Mouse (Mus musculus) gastrocnemius, postnatal 10 days (tissue): ENCODE measurements at regions not wholly inside any gene's neighbourhood (a gene's known extent, or its start where the extent isn't known, plus 50 kb on each side); places are given as distances from the start of the nearest gene placed in this dataset.

Experiments used
- DNase-seq: peaks from one replicate; pipeline ENCODE4 v3.0.0; 2021; ENCODE audit warnings: mixed read lengths

GRCm38 (mm10) chr3:115816328-115817160 lies 71.1 kb upstream of the Dph5 start:
- DNase-seq, result no peak

GRCm38 (mm10) chr3:115817771-115818170 lies 69.9 kb upstream of the Dph5 start:
- no peak for DNase-seq

DNA sequence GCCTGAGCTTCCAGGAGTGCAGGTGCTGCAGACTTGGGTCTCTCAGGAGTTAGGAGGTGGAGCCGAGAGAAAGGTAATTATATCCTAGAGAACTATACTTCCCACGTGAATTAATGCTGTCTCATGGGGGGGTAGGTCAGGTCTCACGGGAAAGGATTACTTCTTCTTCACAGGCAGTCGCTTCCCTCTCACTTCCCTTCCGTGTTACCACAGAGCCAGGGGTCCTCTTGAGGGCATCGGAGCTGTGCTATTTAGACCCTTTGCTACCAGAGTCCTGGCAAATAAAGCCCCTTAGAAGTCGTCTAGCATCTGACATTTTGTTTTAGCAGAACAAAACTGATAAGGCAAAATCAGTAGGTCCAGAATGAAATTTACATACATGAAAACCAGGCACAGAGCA lies 68.9 kb upstream of the Dph5 start:
- no peak for DNase-seq

DNA sequence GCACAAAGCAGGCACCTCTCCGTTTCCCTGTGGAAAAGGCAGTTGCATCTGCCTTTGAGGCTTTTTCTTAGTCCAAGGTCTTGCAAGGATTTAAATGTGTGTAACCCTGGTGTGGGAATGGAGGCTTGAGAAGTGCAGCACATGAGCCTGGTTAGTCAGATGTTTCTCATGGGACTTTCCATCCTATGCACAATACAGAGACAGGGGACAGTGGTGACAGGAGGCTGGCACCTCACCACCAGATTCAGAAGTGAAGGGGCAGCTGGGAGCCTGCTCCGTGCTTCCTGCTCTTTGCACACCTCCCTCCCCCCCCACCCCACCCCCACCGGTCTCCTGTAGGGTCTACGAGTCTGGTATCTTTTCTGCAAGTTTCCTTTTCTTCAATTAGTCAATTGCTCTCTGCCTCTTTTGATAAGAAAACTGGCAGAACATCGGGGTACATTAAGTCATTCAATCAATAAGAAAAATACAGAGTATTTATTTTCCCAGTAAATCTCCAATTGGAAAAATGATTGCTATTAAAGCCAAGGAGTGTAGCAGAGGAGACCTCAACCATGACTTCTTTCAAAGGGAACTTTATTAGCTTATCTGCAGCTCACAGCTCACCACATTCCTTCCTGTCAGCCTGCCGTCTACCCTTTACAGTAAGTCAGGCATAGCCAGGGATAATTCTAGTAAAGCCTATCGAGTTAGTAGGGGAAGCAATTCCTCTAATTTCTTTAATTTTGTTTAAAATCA lies 68.1 kb upstream of the Dph5 start:
- no peak for DNase-seq

DNA sequence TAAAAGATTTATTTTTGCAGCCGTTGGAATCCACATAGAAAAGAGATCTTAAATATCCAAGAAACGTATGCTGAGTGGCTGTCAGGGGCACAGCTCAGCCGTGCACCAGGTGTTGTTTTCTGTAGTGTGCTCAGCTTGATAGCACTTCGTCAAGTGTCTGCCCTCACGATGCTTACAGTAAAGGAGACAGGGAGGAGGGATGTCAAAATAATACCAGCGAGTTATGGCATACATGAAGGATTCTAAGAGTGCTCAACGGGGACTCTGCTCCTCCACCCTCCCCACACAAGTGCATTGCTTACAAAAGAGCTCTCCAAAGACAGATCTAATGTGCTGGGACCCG lies 67.5 kb upstream of the Dph5 start:
- DNase-seq, result no peak

DNA sequence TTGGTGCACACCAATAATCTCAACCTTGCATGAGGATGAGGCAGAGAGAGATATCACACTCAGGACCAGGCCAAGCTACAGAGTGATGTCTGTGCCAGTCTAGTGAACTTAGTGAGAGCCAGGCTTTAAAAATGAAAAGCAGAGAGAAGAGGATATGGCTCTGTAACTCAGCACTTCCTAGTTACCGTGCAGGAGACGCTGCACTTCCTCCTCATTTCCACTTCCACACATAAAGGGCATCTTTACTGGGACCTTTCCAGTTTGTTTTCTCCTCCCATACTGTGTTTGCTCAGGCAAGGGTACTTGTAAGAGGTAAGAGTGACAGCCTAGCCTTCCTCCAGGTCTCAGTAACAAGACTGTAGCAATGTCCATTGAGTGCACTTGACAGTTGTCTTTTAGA lies 66.0 kb upstream of the Dph5 start:
- no peak for DNase-seq

DNA sequence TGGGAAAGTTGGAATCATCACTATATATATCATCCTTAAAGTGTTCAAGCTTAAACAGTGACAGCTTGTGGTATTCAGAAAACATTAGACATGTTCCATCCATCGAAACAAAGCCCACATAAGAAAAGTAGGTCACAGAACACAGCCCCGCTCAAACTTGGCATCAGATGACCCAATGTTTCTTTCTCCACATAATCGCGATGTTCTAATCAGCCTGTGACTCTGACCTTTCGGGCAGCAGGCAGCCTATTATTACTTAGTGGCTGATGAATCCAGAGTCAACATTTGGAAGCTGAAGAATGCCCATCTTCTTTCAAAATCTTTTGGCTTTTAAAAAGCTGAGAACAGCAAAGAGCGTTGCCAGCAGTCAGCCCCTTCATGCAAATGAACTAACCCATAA lies 65.1 kb upstream of the Dph5 start:
- DNase-seq, result no peak

DNA sequence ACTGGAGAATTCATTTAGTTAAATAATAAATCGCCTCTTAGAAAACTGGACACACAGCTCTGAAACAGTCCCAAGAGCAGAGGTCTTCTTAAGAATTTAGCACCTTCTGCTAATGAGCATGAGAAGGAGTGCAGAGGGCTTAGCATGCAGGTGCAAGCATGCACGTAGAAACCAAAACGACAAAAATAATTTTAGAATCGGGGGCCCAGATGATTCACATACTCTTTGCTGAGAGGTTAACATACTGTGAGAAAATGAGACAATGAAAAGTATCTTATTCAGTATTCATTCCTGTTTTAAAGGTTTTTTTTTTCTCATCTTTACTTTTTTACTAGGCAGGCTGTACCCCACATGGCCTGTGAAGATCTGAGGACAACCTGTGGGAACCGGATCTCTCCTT lies 63.9 kb upstream of the Dph5 start:
- no peak for DNase-seq

DNA sequence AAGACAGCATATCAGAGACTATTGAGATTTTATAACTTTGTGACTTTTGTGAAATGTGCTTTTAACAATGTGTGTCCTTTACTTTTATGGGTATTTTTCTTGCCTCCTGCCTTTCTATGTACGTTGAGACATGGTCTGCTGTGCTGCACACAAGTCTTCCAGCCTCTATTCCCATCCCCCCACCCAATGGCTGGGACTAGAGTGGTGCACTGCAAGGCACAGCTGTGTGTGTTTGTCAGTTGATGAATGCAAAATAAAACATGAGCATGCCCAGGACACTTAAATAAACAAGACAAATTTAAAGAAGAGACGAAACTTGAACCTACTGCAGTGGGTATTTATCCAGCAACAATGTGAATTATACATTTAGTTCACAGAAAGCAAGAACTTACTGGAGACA lies 62.8 kb upstream of the Dph5 start:
- DNase-seq, result no peak

DNA sequence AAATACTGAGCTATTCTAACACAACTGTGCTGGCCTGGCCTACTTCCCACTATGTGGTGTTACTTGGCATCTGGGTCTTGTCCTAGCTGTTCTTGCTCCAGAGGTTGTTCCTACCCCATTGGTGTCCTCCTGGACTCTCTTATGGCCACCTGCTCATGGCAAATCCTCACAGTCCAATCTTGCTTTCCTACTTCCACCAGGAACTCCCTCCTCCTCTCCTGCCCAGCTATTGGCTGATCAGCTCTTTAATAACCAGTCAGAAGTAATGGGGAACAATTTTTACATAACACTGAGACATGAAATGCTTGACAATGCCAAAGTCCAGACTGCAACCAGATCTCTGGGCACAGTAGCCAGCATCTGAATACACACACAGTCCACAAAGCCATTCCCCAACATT lies 52.3 kb upstream of the Dph5 start:
- DNase-seq, result no peak

GRCm38 (mm10) chr3:115837617-115838216 lies 49.9 kb upstream of the Dph5 start:
- no peak for DNase-seq
